Mouse (Mus musculus): ENCODE measurements around the gene Bri3. TPM values are rescaled to one million over a fixed set of nuclear protein-coding genes. Genes with fewer than 3 reads are reported as not detected.

Gene Bri3
- polyA plus RNA-seq (2015; fragmentation: Nextera tagmentation; extraction: Ambion mirVana) = 222 and 239 TPM in 2 replicates

DNA sequence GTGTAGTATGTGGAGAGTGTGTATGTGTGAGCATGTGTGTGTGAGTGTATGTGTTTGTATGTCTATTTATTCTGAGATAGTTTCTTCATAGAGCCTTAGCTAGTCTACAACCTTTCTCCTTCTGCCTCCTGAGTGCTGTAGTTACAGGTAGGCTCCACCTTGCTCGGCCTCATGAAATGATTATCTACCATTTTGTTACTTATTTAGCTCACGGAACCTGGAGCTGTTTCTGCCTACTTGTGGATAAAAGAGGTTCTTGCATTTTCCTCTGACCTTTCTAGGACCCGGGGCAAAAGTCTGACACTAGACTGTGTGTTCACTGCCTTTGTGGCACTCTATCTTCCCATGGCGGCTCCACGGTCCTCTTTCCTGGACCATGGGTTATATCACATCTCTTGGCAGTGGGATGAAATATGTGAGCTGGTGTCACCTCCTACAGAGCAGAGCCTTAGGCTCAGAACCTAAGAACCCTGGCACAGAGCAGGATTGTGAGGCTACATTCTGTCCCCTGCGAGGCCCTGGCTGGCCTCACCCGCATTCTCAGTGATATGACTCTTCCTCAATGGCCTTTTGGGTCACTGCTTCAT lies at the start of gene Bri3:
Gene Bri3 (plus strand): TSS at position 537 of the 587 bp plus-strand sequence.

DNA sequence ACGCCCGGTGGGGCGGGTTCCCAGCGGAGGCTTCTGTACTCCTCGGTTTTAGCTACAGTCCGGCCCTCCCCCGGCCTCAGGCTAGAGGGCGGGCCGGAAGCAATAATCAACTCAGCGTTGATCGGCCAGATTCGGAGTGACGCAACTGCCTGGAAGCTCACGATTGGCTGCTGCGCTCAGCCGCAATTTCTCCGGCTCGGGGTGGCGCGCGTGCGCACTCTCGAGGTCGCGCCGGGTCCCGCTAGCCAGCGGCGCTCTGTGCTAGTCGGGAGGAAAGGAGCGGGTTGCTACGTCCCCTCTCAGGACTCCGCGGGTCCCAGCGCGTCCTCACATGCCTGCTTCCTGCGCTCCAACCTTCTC lies 20.8 kb upstream of the Bri3 start, which contains the start of gene Tecpr1:
Gene Tecpr1 (minus strand): TSS at position 113 of the 360 bp plus-strand sequence.

GRCm38 (mm10) chr5:144357881-144358591 lies 113.8 kb downstream of the Bri3 start, which contains the start of gene Baiap2l1:
Gene Baiap2l1, minus strand, starts transcription at chr5:144358112.

Other genes starting within 250 kb of the Bri3 start
- 56.7 and 92.8 TPM in 2 replicates for gene Ccz1, start 229.6 kb upstream of the Bri3 start, polyA plus RNA-seq (2015; fragmentation: Nextera tagmentation; extraction: Ambion mirVana)
- 0.35 TPM in 1 of 2 replicates, not detected in the other for gene Ocm, start 217.8 kb upstream of the Bri3 start, polyA plus RNA-seq (2015; fragmentation: Nextera tagmentation; extraction: Ambion mirVana)
- gene Lmtk2, start 144.0 kb upstream of the Bri3 start, polyA plus RNA-seq (2015; fragmentation: Nextera tagmentation; extraction: Ambion mirVana) = 2.1 and 3.1 TPM in 2 replicates
- gene Bhlha15, start 54.2 kb upstream of the Bri3 start, polyA plus RNA-seq (2015; fragmentation: Nextera tagmentation; extraction: Ambion mirVana) = 0.30 and 0.63 TPM in 2 replicates
- gene Tecpr1, start 20.8 kb upstream of the Bri3 start, polyA plus RNA-seq (2015; fragmentation: Nextera tagmentation; extraction: Ambion mirVana) = 13.5 and 25.7 TPM in 2 replicates
- 4.2 and 7.0 TPM in 2 replicates for gene Baiap2l1, start 113.7 kb downstream of the Bri3 start, polyA plus RNA-seq (2015; fragmentation: Nextera tagmentation; extraction: Ambion mirVana)

Data from adrenal gland, postnatal 0 days (tissue).